In genomic region chr19:56358890-56359289, GRCm38 (mm10) we compare ENCODE assay signal across 23 mouse cellular contexts.
"Had no signal": no experiment of that assay in that cellular context is flagged by ENCODE, and none has a peak within 500 bp of the region (broad histone marks: within the 10 kb centered on the region; RNA-seq: fewer than 3 reads in every experiment).

No protein-coding gene starts in this region.

- DNase-seq: gastrocnemius, postnatal 10 days; gastrocnemius, postnatal 36 days; heart, adult 2 months; heart, postnatal 14 days; heart, postnatal 36 days; kidney, adult 11 months; kidney, adult 2 months; kidney, adult 9 months; kidney, postnatal 14 days; kidney, postnatal 36 days; layer of hippocampus, adult 9-11 months; layer of hippocampus, postnatal 36 days; left cerebral cortex, postnatal 4 days had no signal

- H3K9ac ChIP-seq: heart, embryonic 13.5 days; heart, embryonic 15.5 days; hindbrain, embryonic 13.5 days; hindbrain, embryonic 15.5 days; kidney, embryonic 15.5 days; limb, embryonic 13.5 days; limb, embryonic 15.5 days; liver, embryonic 12.5 days had no signal

- H3K36me3 ChIP-seq: hindbrain, embryonic 13.5 days; hindbrain, embryonic 15.5 days; kidney, embryonic 15.5 days; limb, embryonic 13.5 days; limb, embryonic 15.5 days; liver, embryonic 12.5 days had no signal

- H3K27ac ChIP-seq: heart, embryonic 13.5 days; hindbrain, embryonic 13.5 days; hindbrain, embryonic 15.5 days; hindbrain, postnatal 0 days; kidney, embryonic 15.5 days; kidney, postnatal 0 days; limb, embryonic 13.5 days; limb, embryonic 15.5 days; liver, embryonic 12.5 days had no signal

- H3K27me3 ChIP-seq: heart, embryonic 13.5 days; heart, embryonic 15.5 days; hindbrain, embryonic 13.5 days; hindbrain, embryonic 15.5 days; kidney, embryonic 15.5 days; limb, embryonic 13.5 days; liver, embryonic 12.5 days had no signal

- H3K4me3 ChIP-seq: heart, adult 2 months; heart, embryonic 13.5 days; heart, embryonic 15.5 days; hindbrain, embryonic 13.5 days; hindbrain, embryonic 15.5 days; kidney, embryonic 15.5 days; limb, embryonic 13.5 days; limb, embryonic 15.5 days; liver, embryonic 12.5 days had no signal

- H3K4me1 ChIP-seq: hindbrain, embryonic 13.5 days had no signal

- H3K9me3 ChIP-seq: heart, embryonic 13.5 days; heart, embryonic 15.5 days; hindbrain, embryonic 13.5 days; hindbrain, embryonic 15.5 days; kidney, embryonic 15.5 days; limb, embryonic 13.5 days; limb, embryonic 15.5 days; liver, embryonic 12.5 days had no signal
